Mouse (Mus musculus): ENCODE measurements around the gene Fam162a.
"Not testable (repeated sequence)": the region's sequence is repeated elsewhere in the genome, so short reads cannot be mapped to it uniquely, and the experiment has no call there.

The Fam162a gene

GRCm38 (mm10) chr16:36071450-36072379, at the start of gene Fam162a, which contains the start of gene Ccdc58:
TSS of gene Fam162a (minus strand) at chr16:36071594.
TSS of gene Ccdc58 (plus strand) at chr16:36071685.
- peak; percentile 85 for DNase-seq (ENCODE audit: low spot score)

DNA sequence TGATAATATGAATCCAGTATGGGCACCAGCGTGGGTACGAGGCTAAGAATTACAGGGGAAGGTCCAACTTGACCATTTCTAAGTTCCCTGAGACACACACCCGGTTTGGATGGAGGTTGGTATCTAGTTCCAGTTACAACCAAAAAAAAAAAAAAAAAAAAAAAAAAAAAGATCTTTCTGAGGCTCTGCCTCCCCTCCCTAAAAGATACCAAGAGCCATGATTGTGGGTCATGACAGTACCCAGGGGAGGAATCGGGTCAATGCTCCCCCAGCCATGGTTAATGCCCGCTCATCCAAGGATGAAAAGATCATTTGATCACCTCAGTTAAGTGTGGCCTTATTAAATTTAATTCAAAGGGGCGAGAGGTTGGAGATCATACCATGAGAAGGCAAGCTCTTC, 44.4 kb upstream of the Fam162a start:
- not testable (repeated sequence) for DNase-seq (ENCODE audit: low spot score)

DNA sequence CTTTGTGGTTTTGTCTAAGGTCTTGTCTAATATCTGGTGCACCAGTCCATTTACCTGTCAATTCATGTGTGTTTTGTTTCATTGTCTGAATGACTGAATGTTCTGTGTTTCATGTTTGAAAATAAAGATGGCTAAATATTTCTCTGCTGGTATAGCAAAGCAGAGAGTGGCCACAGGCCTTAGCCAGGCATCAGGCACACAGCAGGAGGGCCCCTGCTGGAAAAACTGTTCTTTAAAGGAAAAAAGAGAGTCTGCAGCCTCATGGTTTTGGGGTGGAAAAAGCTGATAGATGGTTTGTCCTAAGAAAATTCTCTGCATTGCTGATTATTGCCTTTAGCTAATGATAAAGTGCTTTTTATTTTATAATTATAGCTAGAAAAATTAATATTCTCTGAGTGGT, 40.1 kb upstream of the Fam162a start:
- not testable (repeated sequence) for DNase-seq (ENCODE audit: low spot score)

DNA sequence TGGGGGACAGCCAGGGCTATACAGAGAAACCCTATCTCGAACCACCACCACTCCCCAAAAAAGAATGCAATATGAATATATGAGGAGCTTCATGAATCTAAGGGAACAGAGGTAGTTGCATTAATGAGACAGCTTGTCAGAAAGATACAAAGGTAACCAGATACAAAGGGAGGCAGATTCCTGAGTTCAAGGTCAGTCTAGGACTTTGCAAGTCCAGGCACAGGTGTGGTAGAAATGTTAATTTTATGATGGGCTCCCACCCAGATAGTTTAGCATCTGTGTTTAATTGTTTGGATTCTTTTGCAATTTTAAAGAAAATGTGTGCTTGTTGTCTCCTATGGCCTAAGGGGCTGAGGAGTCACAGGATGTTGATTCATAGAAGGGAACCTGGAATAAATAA, 30.8 kb upstream of the Fam162a start:
- DNase-seq (ENCODE audit: low spot score): no peak

DNA sequence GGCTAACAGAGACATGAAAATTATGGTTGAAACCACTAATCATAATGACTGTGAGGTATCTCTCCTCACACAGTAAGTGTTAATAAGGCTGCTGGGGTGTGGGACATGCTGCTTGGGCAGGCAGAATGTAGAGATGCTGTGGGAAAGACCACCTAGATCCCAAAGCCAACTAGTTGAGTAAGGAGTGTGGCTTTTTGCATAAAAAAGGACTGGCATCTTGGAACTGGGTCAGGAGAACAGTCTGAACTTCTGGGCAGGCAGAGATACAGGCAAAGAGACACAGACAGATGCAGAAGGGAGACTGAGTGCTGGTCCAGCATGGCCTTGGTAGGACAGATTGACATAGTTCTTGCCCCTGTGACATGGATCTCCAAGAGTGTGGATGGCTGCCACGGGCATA, 30.1 kb upstream of the Fam162a start:
- DNase-seq (ENCODE audit: low spot score): no peak

- DNase-seq (ENCODE audit: low spot score): not testable (repeated sequence)
These were observed 26.6 kb upstream of the Fam162a start for GRCm38 (mm10) chr16:36097813-36098499.

- no peak for DNase-seq (ENCODE audit: low spot score)
These were observed 22.7 kb upstream of the Fam162a start for GRCm38 (mm10) chr16:36094079-36094478.

DNA sequence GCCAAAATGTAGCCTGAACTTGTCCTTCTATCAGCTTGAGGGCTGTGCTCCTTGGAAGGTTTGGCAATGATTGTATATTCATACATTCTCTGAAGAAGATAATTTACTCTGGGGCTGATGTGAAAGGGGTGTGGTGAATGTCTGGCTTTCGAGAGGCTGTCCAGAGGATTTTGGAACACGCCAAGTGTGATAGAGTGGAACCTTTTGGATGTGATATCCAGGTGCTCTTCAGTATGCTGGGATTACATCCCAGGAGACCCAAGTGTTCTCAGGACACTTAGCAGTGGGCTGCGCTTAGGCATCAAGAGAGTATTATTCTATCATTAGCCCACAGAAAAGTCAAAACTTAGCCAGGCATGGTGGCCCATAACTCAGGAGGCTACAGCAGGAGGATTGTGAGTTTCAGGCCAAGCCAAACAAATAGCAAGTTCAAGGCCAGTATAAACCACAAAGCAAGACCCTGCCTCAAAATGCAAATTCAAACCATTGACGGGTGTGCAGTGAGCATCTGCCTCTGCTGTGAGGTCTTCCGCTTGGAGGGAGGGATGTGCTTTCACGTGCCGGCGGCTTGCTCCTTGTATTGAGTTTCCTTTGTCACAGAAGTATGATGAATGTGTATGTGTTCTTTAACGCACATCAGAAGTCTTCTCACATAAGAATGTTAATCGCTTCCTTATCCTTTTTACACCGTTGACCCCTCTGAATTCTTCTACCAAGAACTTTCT, 19.6 kb upstream of the Fam162a start:
- DNase-seq (ENCODE audit: low spot score): no peak

DNA sequence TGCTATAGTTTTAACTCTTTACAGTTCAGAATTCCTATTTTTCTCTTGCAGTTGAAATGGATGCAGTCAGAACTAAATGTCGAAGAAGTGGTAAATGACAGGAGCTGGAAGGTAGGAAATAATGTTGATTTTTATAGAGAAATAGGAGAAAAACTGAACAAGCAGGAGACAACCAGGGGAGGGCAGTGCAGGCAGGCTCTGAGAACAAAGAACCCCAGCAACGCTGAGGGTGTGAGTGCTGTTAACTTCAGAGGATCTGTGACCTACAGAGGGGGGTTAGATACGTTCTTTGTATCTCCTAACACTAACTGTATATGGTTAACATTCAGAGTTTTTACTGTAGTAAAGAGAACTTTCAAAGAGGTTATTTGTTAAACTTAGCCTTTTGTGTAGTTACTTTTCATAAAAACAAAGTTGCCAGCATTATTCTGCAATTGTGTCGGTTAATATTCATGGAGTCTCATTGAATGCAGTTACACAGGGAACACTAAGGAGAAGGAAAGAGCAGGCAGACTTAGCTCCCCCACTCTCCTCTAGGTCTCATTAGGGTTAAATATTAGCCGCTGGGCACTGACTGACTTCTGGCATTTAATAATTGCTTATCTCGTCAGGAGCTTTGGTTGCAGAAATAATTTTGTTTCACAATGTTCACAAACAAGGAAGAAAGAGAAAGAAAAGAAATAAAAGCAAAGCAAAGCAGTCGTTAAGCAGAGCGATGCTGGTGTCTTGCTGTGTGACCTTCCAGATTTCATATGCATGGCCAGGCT, 18.6 kb upstream of the Fam162a start:
- DNase-seq (ENCODE audit: low spot score): no peak

GRCm38 (mm10) chr16:36089065-36089464, 17.7 kb upstream of the Fam162a start:
- DNase-seq (ENCODE audit: low spot score): no peak

- no peak for DNase-seq (ENCODE audit: low spot score)
These were observed 16.5 kb upstream of the Fam162a start for GRCm38 (mm10) chr16:36087846-36088245.

GRCm38 (mm10) chr16:36079916-36080315, 8.5 kb upstream of the Fam162a start:
- no peak for DNase-seq (ENCODE audit: low spot score)

- DNase-seq (ENCODE audit: low spot score): no peak
These were observed 3.4 kb upstream of the Fam162a start for GRCm38 (mm10) chr16:36074772-36075171.

DNA sequence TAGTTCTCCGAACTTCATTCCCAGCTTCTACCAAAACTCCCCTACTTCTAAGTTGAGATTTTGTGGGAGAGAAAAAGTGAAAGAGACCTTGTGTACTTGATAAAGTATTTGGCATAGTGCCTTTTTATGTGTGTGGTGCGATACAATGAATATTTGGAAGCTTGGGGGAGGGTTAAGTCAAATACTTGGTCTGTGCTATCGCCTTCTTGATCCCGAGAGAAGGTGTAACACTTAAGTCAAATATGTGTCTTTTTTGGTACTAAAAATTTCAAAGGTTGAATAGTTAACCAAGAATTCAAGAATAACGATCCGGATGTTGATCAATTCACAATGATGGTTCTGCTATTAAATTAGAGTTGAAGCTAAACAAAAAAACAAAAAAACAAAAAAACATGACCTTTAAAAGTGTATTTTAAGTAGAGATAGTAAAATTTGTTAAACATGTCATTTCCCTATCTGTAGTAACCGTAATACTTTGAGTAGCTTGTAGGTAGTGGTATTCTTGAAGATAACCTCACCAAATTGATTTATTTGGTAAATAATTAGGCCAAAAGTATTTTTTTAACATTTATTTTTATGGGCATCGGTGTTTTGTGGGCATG, 1.1 kb upstream of the Fam162a start:
- no peak for DNase-seq (ENCODE audit: low spot score)

GRCm38 (mm10) chr16:36071071-36071449, 334 bp downstream of the Fam162a start:
- DNase-seq (ENCODE audit: low spot score): no peak

- DNase-seq (ENCODE audit: low spot score): no peak
These were observed 1.4 kb downstream of the Fam162a start for GRCm38 (mm10) chr16:36069819-36070575.

DNA sequence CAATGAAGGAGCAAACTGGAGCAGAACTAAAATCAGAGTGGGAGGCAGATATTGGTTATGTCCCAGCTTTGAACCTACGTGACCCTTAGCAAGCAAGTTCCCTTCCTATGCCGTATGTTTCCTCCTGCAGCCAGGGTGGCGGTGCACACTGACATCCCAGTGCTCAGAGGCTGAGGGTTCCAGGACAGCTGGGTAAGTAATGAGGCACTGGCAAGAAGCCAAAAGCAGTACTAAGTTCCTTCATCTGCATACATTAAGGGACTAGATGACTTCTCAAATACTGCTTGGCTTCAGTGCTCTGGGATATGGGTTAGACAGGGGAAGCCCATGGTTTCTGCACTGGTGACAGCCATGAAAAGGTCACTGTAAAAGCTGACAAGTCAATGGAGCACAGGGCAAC, 3.0 kb downstream of the Fam162a start:
- DNase-seq (ENCODE audit: low spot score): no peak

DNA sequence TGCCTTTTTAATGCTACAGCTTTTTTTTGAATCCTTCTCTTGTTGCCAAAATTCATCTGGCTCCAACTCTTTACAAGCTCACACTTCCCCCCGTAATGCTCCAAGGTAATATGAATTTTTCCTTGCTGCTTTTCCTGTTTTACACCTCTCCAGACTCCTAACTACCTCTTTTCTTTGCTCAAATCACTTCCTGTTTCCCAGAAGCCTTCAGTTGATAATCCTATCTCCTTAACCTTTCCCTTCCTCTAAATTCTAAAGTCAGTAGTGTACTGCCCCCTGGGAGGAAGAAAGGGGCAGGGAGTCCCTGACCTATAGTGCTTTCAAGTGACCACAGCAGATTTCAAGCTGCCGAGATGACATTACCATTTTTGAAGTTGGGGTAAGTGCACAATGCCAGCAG, 3.7 kb downstream of the Fam162a start:
- no peak for DNase-seq (ENCODE audit: low spot score)

GRCm38 (mm10) chr16:36064904-36065303, 6.5 kb downstream of the Fam162a start:
- DNase-seq (ENCODE audit: low spot score): no peak

DNA sequence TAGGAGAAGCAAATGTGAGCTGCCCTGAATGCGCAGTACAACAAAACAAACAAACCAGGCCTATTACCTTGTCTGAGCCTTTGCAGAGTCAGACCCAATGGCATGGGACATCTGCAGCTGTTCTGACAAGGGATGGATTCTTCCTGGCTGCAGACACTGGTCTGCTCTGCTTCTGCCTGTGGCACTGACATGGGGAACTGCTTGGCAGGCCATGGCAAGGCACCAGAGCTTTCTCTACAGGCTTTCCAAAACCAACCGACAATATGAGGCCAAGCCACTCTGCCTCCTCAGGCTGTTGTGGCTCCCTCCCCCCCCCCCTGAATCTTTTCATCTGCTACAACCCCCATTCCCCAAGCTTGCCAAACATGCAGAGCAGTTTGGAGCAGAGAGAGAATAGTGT, 8.1 kb downstream of the Fam162a start:
- no peak for DNase-seq (ENCODE audit: low spot score)

DNA sequence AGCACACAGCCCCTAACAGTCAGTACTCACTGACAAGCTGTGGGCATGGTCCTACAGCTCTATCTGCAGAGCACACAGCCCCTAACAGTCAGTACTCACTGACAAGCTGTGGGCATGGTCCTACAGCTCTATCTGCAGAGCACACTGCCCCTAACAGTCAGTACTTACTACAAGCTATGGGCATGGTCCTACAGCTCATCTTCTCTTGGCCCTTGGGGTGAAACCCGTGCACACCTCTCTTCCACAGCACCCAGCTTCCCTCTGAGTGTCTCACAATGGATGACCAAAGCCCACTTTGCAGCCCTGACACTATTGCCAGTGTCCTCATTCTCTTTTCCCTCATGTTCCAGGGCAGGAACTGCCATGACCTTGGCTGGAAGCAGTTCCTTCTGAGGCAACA, 8.9 kb downstream of the Fam162a start:
- DNase-seq (ENCODE audit: low spot score): not testable (repeated sequence)
